Mouse (Mus musculus) lung, postnatal 10 days (tissue): ENCODE data around the gene Ccdc171.

Source experiments
- DNase-seq: peaks from one replicate; pipeline ENCODE4 v3.0.0; 2021

The Ccdc171 gene

GRCm38 (mm10) chr4:83798674-83799430 lies 273.5 kb downstream of the Ccdc171 start:
- DNase-seq = peak; percentile 2

GRCm38 (mm10) chr4:83800402-83800801 lies 275.1 kb downstream of the Ccdc171 start:
- DNase-seq = no peak

- no peak for DNase-seq
Observed at GRCm38 (mm10) chr4:83816925-83817324, 291.6 kb downstream of the Ccdc171 start.

- no peak for DNase-seq
Observed at GRCm38 (mm10) chr4:83829718-83830459, 304.5 kb downstream of the Ccdc171 start.

DNA sequence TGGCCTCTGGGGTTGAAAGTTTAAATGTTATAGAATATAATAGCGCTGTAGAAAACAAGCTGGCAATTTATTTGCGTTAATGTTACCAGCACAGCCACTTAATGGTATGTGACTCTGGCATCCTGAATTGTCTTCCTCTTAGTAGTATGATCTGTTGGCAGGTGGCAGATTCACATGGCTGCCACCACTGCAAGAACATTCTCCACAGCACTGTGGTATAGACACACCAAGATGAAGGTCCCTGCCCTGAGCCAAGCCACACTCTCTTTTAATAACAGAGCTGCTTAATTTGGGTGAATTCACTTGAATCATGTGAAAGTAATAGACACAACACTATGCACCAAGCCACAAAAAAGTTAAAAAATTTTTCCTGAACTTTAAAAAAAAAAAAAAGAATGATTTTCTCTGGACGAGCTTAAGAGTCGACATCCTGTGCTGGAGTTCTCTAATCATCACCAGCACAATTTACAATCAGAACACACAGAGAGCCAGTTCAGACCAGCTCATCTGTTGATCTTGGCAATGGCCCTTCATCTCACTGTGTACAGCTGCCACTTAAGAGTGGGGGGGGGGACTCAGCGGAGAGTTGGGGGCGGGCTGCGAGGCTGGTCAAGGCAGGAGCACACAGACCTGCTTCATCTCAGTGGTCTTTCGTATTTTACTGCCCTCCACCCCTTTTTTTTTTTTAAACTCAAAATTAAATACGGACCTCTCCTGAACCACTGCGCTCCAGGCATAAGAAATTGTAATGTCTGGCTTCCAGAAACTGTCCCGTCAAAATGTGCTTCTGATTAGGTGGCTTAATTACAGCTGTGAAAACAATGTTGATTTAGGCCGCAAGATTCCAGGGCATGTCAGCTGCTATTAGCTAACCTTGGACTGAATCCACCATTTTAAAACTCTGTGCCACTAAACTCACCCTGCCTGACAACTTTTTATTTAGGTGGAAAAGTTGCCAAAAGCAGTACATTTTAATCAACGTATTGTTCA lies 305.8 kb downstream of the Ccdc171 start:
- peak; percentile 12 for DNase-seq

- DNase-seq = no peak
Observed at GRCm38 (mm10) chr4:83839077-83839476, 313.7 kb downstream of the Ccdc171 start.

DNA sequence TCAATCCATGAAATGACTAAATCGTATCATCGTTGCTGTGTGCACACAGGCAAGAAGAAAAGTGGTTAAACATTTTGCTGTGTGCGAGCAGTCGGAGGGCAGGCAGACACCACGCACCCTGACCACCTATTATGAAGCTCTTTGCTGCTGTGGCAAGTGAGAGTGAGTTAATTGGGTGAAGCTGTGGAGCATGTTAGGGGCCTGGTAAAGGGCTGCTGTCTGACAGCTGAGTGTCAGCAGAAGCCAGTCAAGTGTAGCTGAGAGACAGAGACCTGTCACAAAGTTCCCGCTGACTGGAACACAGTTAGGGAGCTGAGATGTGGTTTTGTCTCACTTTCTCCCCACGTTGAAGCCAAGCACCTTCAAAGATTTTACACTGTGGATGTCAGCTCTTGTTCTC lies 321.0 kb downstream of the Ccdc171 start:
- DNase-seq = no peak

DNA sequence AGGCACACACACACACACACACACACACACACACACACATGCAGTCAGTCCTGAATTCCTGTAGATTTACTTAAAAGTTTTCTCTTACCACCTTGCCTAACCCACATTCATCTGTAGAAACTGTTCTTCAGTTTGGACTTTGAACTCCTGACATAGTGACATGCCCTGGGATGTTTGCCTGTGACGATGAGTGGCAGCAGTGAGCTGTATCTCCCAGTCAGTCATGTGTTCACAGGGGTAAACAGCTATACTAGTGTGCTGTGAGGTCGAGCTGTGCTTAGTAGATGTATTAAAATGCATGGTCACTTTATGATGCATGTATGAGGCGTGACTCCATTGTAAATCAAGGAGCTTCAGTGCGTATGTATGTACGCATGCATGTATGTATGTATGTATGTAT lies 328.5 kb downstream of the Ccdc171 start:
- DNase-seq = no peak

GRCm38 (mm10) chr4:83861706-83862105 lies 336.4 kb downstream of the Ccdc171 start:
- DNase-seq = peak; percentile 15

DNA sequence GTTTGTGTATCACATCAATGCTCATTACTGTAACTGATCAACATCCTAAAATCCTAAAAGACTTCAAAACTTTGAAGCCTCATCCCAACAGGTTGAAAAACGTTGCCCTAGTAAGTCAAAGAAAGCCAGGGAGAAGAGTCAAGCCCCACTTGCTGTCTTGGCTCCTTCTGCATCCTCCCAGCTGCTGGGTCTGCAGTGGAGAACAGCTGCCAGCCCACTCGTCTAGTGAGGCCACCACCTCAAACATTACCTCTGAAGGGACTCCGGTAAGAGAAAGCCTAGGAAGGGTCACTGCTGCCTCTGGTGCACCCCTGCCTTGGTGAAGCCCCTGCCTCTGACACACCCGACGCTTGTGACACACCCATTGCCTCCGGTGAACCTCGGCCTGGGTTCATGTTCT lies 336.9 kb downstream of the Ccdc171 start:
- no peak for DNase-seq

GRCm38 (mm10) chr4:83876600-83876999 lies 351.3 kb downstream of the Ccdc171 start:
- no peak for DNase-seq

- no peak for DNase-seq
Observed at GRCm38 (mm10) chr4:83878236-83878635, 352.9 kb downstream of the Ccdc171 start.

GRCm38 (mm10) chr4:83888459-83889054 lies 363.2 kb downstream of the Ccdc171 start:
- no peak for DNase-seq

GRCm38 (mm10) chr4:83902081-83902645 lies 376.8 kb downstream of the Ccdc171 start:
- no peak for DNase-seq
